In genomic region chr2:34801516-34802482, GRCm38 (mm10) we compare ENCODE assay signal across 8 mouse cellular contexts. TPM values are rescaled to one million over a fixed set of nuclear protein-coding genes. Genes with fewer than 3 reads are reported as not detected.
DNase-seq lines count a peak whose midpoint lies in the region; ATAC-seq and TF ChIP-seq lines count a peak whose summit lies in the region.

No protein-coding gene starts in this region.

- TF ChIP-seq CTCF in liver, embryonic 14.5 days (IDR thresholded peaks at IDR 0.05; ENCODE audit: low read depth) = peak; percentile 50
- peak; percentile 37 for TF ChIP-seq CTCF in stomach, postnatal 0 days (IDR thresholded peaks at IDR 0.05; ENCODE audit: low read depth)

- peak overlapping the region; percentile 55 for H3K4me2 ChIP-seq in heart, embryonic 15.5 days
- peak overlapping the region; percentile 87 for H3K4me2 ChIP-seq in liver, embryonic 14.5 days (ENCODE audit: low read depth)
- H3K4me2 ChIP-seq in neural tube, embryonic 11.5 days (ENCODE audit: low read depth) = peak overlapping the region; percentile 19; the same call in 1 of the 2 replicates
- peak overlapping the region; percentile 55; the same call in 1 of the 2 replicates for H3K4me2 ChIP-seq in stomach, postnatal 0 days (replicated peaks; ENCODE audit: low read depth)

- H3K9me3 ChIP-seq in forebrain, embryonic 10.5 days = no peaks in the 10 kb centered on the region
- H3K9me3 ChIP-seq in heart, embryonic 15.5 days (replicated peaks) = no peaks in the 10 kb centered on the region
- no peaks in the 10 kb centered on the region for H3K9me3 ChIP-seq in liver, embryonic 14.5 days (ENCODE audit: control insufficient read depth, low read length)
- H3K9me3 ChIP-seq in neural tube, embryonic 11.5 days (ENCODE audit: control insufficient read depth, low read length) = no peaks in the 10 kb centered on the region
- H3K9me3 ChIP-seq in stomach, postnatal 0 days (ENCODE audit: control insufficient read depth, low read length) = no peaks in the 10 kb centered on the region

- peak; percentile 95 for ATAC-seq in heart, embryonic 15.5 days (replicated peaks; ENCODE audit: insufficient number of reproducible peaks, insufficient read depth, low FRiP score, low read depth)
- peak; percentile 85 for ATAC-seq in liver, embryonic 14.5 days (ENCODE audit: insufficient read depth)
- ATAC-seq in neural tube, embryonic 11.5 days (ENCODE audit: insufficient read depth, low FRiP score, low TSS enrichment) = peak; percentile 95
- ATAC-seq in stomach, postnatal 0 days (ENCODE audit: low FRiP score, low TSS enrichment) = peak; percentile 97

- H3K36me3 ChIP-seq in forebrain, embryonic 10.5 days (replicated peaks) = peaks cover 34% of the 10 kb centered on the region
- H3K36me3 ChIP-seq in heart, embryonic 15.5 days = peaks cover 9% of the 10 kb centered on the region
- H3K36me3 ChIP-seq in liver, embryonic 14.5 days (replicated peaks; ENCODE audit: control insufficient read depth, insufficient read depth, low read depth) = peaks cover 29% of the 10 kb centered on the region
- H3K36me3 ChIP-seq in neural tube, embryonic 11.5 days (ENCODE audit: control insufficient read depth, insufficient read depth, low read length) = no peaks in the 10 kb centered on the region
- no peaks in the 10 kb centered on the region; the same call in 1 of the 2 replicates for H3K36me3 ChIP-seq in stomach, postnatal 0 days (ENCODE audit: control insufficient read depth, insufficient read depth, low read length)

- TF ChIP-seq EP300 in liver, embryonic 14.5 days (IDR thresholded peaks at IDR 0.05; ENCODE audit: low read depth) = no peak
- no peak for TF ChIP-seq EP300 in stomach, postnatal 0 days (optimal IDR thresholded peaks at IDR 0.05)

- peak overlapping the region; percentile 89 for H3K9ac ChIP-seq in heart, embryonic 15.5 days
- H3K9ac ChIP-seq in liver, embryonic 14.5 days (replicated peaks) = peak overlapping the region; percentile 97
- peak overlapping the region; percentile 69 for H3K9ac ChIP-seq in neural tube, embryonic 11.5 days (ENCODE audit: low read length)
- H3K9ac ChIP-seq in stomach, postnatal 0 days (ENCODE audit: low read length) = peak overlapping the region; percentile 84

- WGBS in forebrain, embryonic 10.5 days = 5% methylated on average over 39 of the region's 39 CpGs
- WGBS in heart, embryonic 15.5 days = 6% methylated on average over 39 of the region's 39 CpGs
- WGBS in liver, embryonic 14.5 days (ENCODE audit: insufficient replicate concordance) = 5% methylated on average over 39 of the region's 39 CpGs
- 4% methylated on average over 39 of the region's 39 CpGs for whole genome bisulfite sequencing in neural tube, embryonic 11.5 days
- 5% methylated on average over 39 of the region's 39 CpGs for WGBS in stomach, postnatal 0 days

- peak; percentile 91 to 94 for DNase-seq in CD8-positive naive resting alpha-beta T cell, adult 2 months (ENCODE audit: low read depth in 2 of 2, low spot score in 2 of 2)
- DNase-seq in c-Kit-positive CD71-negative TER-119-negative erythroid progenitor cells, embryonic 14.5 days (ENCODE audit: low read depth) = peak; percentile 99
- peak; percentile 99 for DNase-seq in forebrain, embryonic 10.5 days (ENCODE audit: extremely low spot score, low spot score)
- DNase-seq in kidney, postnatal 25 days = peak; percentile 99
- peak; percentile 99 for DNase-seq in liver, embryonic 14.5 days (ENCODE audit: low read depth in 3 of 3, low spot score in 3 of 3)
- peak; percentile 99 for DNase-seq in neural tube, embryonic 11.5 days (ENCODE audit: low spot score)
- DNase-seq in stomach, postnatal 0 days (ENCODE audit: low spot score) = peak; percentile 98

- no peaks in the 10 kb centered on the region for H3K27me3 ChIP-seq in forebrain, embryonic 10.5 days (ENCODE audit: poor library complexity, severe bottlenecking)
- no peaks in the 10 kb centered on the region for H3K27me3 ChIP-seq in heart, embryonic 15.5 days
- no peaks in the 10 kb centered on the region for H3K27me3 ChIP-seq in liver, embryonic 14.5 days (ENCODE audit: control insufficient read depth, insufficient read depth, low read length)
- H3K27me3 ChIP-seq in neural tube, embryonic 11.5 days (ENCODE audit: control insufficient read depth, insufficient read depth, low read length) = no peaks in the 10 kb centered on the region
- H3K27me3 ChIP-seq in stomach, postnatal 0 days (ENCODE audit: control insufficient read depth, insufficient read depth, low read length) = no peaks in the 10 kb centered on the region

- H3K4me3 ChIP-seq in forebrain, embryonic 10.5 days = peak overlapping the region; percentile 72
- H3K4me3 ChIP-seq in heart, embryonic 15.5 days = peak overlapping the region; percentile 84
- H3K4me3 ChIP-seq in liver, embryonic 14.5 days (ENCODE audit: insufficient read depth in 1 of 2, low read depth in 2 of 2, low read length in 2 of 2) = peak overlapping the region; percentile 83 to 87
- H3K4me3 ChIP-seq in neural tube, embryonic 11.5 days (ENCODE audit: low read depth, low read length) = peak overlapping the region; percentile 54
- peak overlapping the region; percentile 65 for H3K4me3 ChIP-seq in stomach, postnatal 0 days (ENCODE audit: low read depth, low read length)

- H3K4me1 ChIP-seq in forebrain, embryonic 10.5 days = peaks cover 35% of the 10 kb centered on the region
- peaks cover 30% of the 10 kb centered on the region for H3K4me1 ChIP-seq in heart, embryonic 15.5 days (replicated peaks)
- H3K4me1 ChIP-seq in liver, embryonic 14.5 days (replicated peaks; ENCODE audit: control insufficient read depth in 2 of 2, insufficient read depth in 2 of 2, low read length in 1 of 2) = peaks cover 42 to 44% of the 10 kb centered on the region in 2 experiments
- H3K4me1 ChIP-seq in neural tube, embryonic 11.5 days (ENCODE audit: control insufficient read depth, insufficient read depth, low read length) = peaks cover 5% of the 10 kb centered on the region; the same call in 1 of the 2 replicates
- no peaks in the 10 kb centered on the region for H3K4me1 ChIP-seq in stomach, postnatal 0 days (replicated peaks; ENCODE audit: control insufficient read depth, insufficient read depth)

- H3K27ac ChIP-seq in forebrain, embryonic 10.5 days = peak overlapping the region; percentile 91
- H3K27ac ChIP-seq in heart, embryonic 15.5 days = peak overlapping the region; percentile 96
- peak overlapping the region; percentile 92 for H3K27ac ChIP-seq in liver, embryonic 14.5 days
- H3K27ac ChIP-seq in neural tube, embryonic 11.5 days (ENCODE audit: low read depth, low read length) = peak overlapping the region; percentile 77
- H3K27ac ChIP-seq in stomach, postnatal 0 days (replicated peaks) = peak overlapping the region; percentile 93

RNA-seq across cellular contexts. Expression of gene Rabepk, which starts 2.1 kb away (rescaled TPM):
- polyA plus RNA-seq in forebrain, embryonic 10.5 days (2016; fragmentation: Nextera tagmentation; extraction: Ambion mirVana) = 40.2 and 47.0 TPM in 2 replicates
- 22.2 and 24.3 TPM in 2 replicates for polyA plus RNA-seq in heart, embryonic 15.5 days (2015; fragmentation: Nextera tagmentation; extraction: Ambion mirVana)
- 12.3 and 15.3 TPM in 2 replicates for polyA plus RNA-seq in liver, embryonic 14.5 days (2012; rRNA removed)
- polyA plus RNA-seq in liver, embryonic 14.5 days (2014; fragmentation: Nextera tagmentation; extraction: Ambion mirVana) = 25.5 and 25.6 TPM in 2 replicates
- 27.6 and 34.2 TPM in 2 replicates for polyA plus RNA-seq in neural tube, embryonic 11.5 days (2014; fragmentation: Nextera tagmentation; extraction: Ambion mirVana)
- 23.5 and 24.6 TPM in 2 replicates for polyA plus RNA-seq in stomach, postnatal 0 days (2015; fragmentation: Nextera tagmentation; extraction: Ambion mirVana)

RNA-seq across cellular contexts. Expression of gene Fbxw2, which starts 24.3 kb away (rescaled TPM):
- 78.7 and 80.9 TPM in 2 replicates for polyA plus RNA-seq in forebrain, embryonic 10.5 days (2016; fragmentation: Nextera tagmentation; extraction: Ambion mirVana)
- 57.5 and 65.2 TPM in 2 replicates for polyA plus RNA-seq in heart, embryonic 15.5 days (2015; fragmentation: Nextera tagmentation; extraction: Ambion mirVana)
- 26.3 and 30.8 TPM in 2 replicates for polyA plus RNA-seq in liver, embryonic 14.5 days (2012; rRNA removed)
- polyA plus RNA-seq in liver, embryonic 14.5 days (2014; fragmentation: Nextera tagmentation; extraction: Ambion mirVana) = 38.6 and 41.7 TPM in 2 replicates
- polyA plus RNA-seq in neural tube, embryonic 11.5 days (2014; fragmentation: Nextera tagmentation; extraction: Ambion mirVana) = 64.8 and 67.5 TPM in 2 replicates
- 54.2 and 56.3 TPM in 2 replicates for polyA plus RNA-seq in stomach, postnatal 0 days (2015; fragmentation: Nextera tagmentation; extraction: Ambion mirVana)

RNA-seq across cellular contexts. Expression of gene Hspa5, which starts 30.0 kb away (rescaled TPM):
- 821 and 974 TPM in 2 replicates for polyA plus RNA-seq in forebrain, embryonic 10.5 days (2016; fragmentation: Nextera tagmentation; extraction: Ambion mirVana)
- 633 and 641 TPM in 2 replicates for polyA plus RNA-seq in heart, embryonic 15.5 days (2015; fragmentation: Nextera tagmentation; extraction: Ambion mirVana)
- polyA plus RNA-seq in liver, embryonic 14.5 days (2012; rRNA removed) = 74.0 and 253 TPM in 2 replicates
- polyA plus RNA-seq in liver, embryonic 14.5 days (2014; fragmentation: Nextera tagmentation; extraction: Ambion mirVana) = 461 and 479 TPM in 2 replicates
- polyA plus RNA-seq in neural tube, embryonic 11.5 days (2014; fragmentation: Nextera tagmentation; extraction: Ambion mirVana) = 895 and 931 TPM in 2 replicates
- polyA plus RNA-seq in stomach, postnatal 0 days (2015; fragmentation: Nextera tagmentation; extraction: Ambion mirVana) = 767 and 830 TPM in 2 replicates

RNA-seq across cellular contexts. Expression of gene Gm34653, which starts 31.0 kb away (rescaled TPM):
- polyA plus RNA-seq in forebrain, embryonic 10.5 days (2016; fragmentation: Nextera tagmentation; extraction: Ambion mirVana) = not detected in 2 replicates
- polyA plus RNA-seq in heart, embryonic 15.5 days (2015; fragmentation: Nextera tagmentation; extraction: Ambion mirVana) = not detected in 2 replicates
- polyA plus RNA-seq in liver, embryonic 14.5 days (2012; rRNA removed) = 0.02 TPM in 1 of 2 replicates, not detected in the other
- polyA plus RNA-seq in liver, embryonic 14.5 days (2014; fragmentation: Nextera tagmentation; extraction: Ambion mirVana) = not detected in 2 replicates
- polyA plus RNA-seq in neural tube, embryonic 11.5 days (2014; fragmentation: Nextera tagmentation; extraction: Ambion mirVana) = not detected in 2 replicates
- polyA plus RNA-seq in stomach, postnatal 0 days (2015; fragmentation: Nextera tagmentation; extraction: Ambion mirVana) = not detected in 2 replicates

RNA-seq across cellular contexts. Expression of gene Gapvd1, which starts 46.8 kb away (rescaled TPM):
- polyA plus RNA-seq in forebrain, embryonic 10.5 days (2016; fragmentation: Nextera tagmentation; extraction: Ambion mirVana) = 89.4 and 94.9 TPM in 2 replicates
- polyA plus RNA-seq in heart, embryonic 15.5 days (2015; fragmentation: Nextera tagmentation; extraction: Ambion mirVana) = 60.7 and 66.0 TPM in 2 replicates
- 20.1 and 22.9 TPM in 2 replicates for polyA plus RNA-seq in liver, embryonic 14.5 days (2012; rRNA removed)
- polyA plus RNA-seq in liver, embryonic 14.5 days (2014; fragmentation: Nextera tagmentation; extraction: Ambion mirVana) = 71.8 and 76.6 TPM in 2 replicates
- polyA plus RNA-seq in neural tube, embryonic 11.5 days (2014; fragmentation: Nextera tagmentation; extraction: Ambion mirVana) = 112 and 125 TPM in 2 replicates
- 40.9 and 41.3 TPM in 2 replicates for polyA plus RNA-seq in stomach, postnatal 0 days (2015; fragmentation: Nextera tagmentation; extraction: Ambion mirVana)

Comparison
In these comparisons a context has a peak if more than half of its experiments do, and no peak if none do; other contexts are left out.
1. Peak in every context shown above with its lines: DNase-seq, ATAC-seq, H3K4me3 ChIP-seq and H3K27ac ChIP-seq.
2. H3K4me2 ChIP-seq: peak in every context shown above with its lines; median percentile 87 in liver, embryonic 14.5 days; 55 in heart, embryonic 15.5 days; 55 in stomach, postnatal 0 days; 19 in neural tube, embryonic 11.5 days.